Mouse (Mus musculus) kidney, adult 9 months (tissue): ENCODE data around the gene Fhl4.

ENCODE experiments used
- DNase-seq: peaks from one replicate; pipeline ENCODE4 v3.0.0; 2022

The Fhl4 gene

DNA sequence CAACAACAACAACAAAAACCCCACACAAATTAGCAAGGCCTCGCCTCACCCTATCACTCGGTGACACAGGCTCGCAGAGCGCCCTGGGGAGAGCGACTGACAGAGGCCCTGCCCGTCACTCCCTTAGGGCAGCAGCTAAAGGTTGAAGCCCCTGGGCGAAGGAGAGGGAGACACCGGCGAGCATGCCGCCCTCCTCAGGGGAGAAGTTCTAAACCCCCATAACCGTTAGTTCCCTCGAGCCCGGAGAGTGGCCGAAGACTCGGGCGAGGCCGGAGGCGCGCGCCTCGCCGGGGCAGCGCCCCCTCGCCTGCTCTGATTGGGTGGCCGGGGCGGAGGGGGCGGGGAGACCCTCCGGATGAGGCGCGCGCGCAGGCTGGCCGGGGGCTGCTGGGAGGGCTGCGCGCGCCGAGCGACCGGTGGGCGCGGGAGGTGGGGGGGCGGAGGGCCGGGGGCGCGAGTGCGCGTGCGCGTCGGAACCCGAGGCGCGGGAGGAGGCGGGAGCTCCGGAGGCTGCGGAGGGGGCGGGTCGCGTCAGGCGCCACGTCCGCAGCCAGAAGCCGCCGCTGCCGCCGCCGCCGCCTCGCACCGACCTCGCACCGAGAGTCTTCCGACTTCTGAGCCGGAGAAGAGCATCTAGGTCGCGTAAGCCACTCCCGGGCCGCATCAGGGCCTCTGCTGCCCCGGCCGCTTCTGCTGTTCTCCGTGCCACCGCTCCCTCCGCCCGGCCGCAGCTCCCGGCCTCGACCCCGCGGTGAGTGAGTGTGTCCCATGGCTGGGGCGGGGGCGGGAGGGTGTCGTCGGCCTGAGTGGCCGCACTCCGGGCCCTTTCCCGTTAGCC is at the start of gene Fhl4, which contains the start of gene Tmem263:
Gene Fhl4, minus strand, starts transcription at position 249 of the 838 bp plus-strand sequence.
Gene Tmem263, plus strand, starts transcription at position 381 of the 838 bp plus-strand sequence.
- peak; percentile 53 for DNase-seq

DNA sequence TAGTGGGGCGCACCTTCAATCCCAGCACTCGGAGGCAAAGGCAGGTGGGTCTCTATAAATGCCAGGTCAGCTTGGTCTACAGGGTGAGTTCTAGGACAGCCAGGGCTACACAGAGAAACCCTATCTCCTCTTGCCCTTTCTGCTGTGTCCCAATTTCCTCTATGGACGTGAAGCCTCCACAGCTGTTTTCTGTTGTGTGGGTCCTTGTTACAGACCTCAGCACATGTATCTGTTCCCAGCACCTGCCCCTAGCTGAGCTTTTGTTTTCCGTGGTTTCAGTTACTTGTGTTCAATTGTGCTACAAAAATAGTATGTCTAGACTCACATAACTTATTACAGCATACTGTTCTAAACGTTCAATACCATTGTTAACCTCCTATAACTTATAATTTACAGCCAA is 46.9 kb upstream of the Fhl4 start:
- DNase-seq, result no peak

DNA sequence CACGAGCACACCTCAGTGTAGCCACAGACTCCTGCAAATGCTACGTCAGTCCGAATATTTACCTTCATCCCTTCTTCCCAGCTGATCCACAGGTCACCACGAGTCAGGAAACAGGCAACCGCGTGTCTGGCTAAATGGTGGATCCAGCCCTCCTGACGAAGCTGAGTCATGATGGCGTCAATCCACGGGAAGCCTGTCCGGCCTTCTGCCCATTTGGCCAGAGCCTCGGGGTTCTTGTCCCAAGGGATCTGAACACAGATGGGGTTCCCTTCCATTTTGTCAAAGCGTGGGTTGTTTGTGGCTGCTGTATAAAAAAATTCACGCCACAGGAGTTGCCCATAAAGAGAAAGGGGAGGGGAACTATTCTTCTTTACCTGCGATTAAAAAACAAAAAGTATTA is 44.0 kb upstream of the Fhl4 start:
- DNase-seq, result no peak

DNA sequence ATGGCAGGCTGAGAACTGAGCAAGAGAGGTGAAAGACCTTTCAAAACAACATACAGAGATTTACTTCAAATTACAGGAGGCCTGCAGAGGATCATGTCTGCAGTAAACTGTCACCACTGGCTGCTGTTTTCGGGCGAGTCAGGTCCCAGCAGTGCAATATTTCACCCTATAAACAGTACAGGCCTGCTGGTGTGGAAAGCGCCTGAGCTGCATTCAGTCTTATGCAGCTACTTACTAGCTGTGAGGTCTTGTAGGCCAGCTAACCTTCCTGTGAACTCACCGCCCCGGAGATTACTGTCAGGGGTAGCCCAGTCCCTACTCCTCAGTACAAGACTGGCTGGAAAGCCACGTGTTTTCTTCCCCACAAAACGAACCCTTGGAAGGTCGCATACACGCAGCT is 39.2 kb upstream of the Fhl4 start:
- DNase-seq, result no peak

DNA sequence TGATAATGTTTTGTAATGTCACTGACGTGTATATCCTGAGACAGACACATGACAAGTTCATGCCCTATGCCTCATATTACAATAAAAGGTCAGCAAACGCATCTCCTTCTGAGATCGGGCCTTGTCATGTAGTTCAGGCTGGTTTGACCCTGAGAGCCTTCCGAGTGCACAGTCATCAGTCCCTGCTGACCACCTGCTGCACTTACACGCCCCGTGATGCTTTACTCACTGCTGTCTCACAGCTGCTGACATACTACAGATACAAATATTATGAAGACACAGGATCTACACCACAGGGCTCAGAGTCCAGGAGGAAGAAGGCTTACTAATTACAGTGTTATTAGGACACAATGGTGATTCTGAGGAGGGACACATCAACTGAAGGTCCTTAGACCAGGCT is 34.3 kb upstream of the Fhl4 start:
- no peak for DNase-seq

DNA sequence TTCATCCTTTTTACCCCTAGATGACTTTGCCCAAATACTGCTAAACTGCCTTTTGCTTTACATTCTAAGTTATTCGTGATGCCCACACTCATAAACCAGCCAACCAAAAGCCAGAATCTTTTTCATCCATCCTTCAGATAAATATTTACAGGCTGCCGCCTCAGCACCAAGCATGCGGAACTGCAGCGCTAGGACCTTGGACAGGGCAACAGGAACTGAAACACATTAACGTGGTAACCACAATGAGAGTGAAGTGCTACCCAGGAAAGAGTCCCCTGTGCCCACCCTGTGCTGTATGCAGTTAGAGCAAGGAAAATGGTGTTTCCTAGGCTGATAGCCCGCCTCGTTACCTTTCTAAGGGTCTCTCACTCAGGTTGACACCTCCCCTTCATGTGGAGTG is 26.2 kb upstream of the Fhl4 start:
- peak; percentile 48 for DNase-seq

DNA sequence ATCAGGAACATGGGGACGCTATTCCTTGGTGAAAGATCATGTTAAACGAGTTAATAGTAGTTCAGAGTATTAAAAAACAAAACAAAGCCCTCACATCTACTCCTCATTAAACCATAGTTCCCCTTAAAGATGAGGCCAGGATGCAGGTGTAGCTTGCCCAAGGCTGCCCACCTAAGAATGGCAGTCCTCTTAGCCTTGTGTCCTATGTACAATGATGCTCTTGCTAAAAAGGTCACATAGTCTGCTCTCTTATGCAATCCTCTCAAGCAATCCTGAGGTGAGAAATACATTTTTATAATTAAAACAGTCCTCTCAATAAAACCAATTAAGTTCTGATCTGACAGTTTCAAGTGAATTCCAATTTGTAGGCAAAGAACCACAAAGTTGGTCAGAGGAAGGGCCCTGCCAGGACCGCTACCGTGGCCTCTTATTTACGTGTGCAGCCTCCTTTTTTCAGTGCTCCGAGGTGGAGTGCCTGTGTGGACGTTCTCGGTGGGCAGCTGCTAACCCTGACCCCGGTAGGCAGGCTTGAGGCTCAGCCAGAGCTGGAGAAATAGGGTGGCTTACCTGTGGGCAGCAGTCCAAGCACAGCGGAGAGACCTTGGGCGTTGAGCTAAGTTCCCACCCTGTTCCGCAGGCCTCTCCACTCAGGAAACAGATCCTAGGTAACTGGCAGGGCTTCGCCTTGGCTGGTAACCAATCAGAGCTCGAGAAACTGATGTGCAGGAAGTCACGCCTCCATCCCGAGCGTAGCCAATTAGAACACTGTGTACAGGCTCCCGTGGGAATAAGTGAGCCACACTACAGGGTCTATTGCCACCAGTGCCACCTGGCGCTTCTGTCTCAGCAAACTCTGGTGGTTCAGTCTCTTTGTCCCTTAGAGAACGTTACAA is 25.3 kb upstream of the Fhl4 start, which contains the start of gene Mterf2:
Gene Mterf2, minus strand, starts transcription at position 633 of the 893 bp plus-strand sequence.
- peak; percentile 99 for DNase-seq

DNA sequence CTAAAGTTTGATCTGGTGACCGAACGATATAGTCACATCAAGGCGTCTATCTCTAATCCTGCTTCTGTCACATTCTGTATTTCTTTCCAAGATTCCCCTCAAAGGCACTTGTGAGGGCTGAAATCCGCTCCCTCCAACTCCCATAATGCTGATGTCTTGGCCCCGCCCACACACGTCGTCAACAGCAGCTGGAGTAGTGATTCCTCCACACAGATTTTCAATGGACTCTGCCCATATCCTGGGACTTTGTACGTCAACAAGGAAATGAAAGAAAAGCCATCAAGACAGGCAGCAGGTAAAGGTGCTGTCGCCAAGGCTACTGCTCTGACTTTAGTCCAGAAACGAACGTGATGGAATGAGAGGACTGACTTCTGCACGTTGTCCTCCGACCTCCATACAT is 22.9 kb upstream of the Fhl4 start:
- no peak for DNase-seq

DNA sequence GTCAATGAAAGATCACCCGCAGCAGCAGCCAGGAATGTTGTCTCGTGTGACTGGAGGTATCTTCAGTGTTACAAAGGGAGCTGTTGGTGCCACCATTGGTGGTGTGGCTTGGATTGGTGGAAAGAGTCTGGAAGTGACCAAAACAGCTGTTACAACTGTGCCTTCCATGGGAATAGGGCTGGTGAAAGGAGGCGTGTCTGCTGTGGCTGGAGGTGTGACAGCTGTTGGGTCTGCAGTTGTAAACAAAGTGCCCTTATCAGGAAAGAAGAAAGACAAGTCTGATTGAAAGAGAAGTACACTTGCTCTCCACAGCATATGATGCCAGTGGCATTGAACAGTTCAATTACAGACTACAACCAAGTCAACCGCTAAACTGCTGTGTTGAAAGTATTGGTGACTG is 12.1 kb upstream of the Fhl4 start:
- DNase-seq, result no peak

DNA sequence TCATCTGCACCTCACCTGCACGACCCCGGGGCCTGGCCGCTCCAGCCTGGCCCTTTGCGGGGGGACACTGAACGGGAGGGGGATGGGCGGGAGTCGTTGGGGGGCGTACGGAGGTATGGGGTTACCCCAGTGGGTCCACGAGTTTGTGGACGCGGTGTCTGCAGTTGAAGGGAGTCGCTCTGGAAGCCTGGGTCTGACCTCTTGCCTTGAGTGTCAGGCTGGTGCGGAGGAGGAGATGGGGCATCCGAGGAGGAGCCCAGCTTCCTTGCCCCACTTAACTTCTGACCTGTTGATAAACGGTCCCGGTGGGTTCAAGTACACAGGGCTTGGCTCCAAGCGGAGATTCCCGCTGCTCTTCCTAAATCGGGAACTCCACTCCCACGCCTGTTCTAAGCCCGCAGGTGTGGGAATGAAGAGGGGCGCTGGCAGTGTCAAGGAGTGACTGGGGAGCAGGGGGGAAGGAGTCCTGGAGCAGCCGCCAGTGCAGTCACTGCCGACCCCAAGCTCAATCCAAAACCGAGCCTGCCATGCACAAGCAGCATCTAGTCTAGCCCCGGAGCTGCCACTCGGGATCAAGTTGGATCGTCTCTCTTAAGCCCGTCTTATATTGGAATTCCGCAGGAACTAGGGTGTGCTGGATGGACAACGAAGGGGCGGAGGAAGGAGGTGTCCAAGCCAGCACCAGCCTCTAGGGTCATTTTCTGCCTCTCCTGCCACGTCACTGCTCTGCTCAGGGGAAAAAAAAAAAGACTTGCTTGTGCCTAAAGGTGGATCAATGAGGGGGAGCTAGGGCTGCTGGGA is 990 bp upstream of the Fhl4 start:
- DNase-seq, result peak; percentile 24

DNA sequence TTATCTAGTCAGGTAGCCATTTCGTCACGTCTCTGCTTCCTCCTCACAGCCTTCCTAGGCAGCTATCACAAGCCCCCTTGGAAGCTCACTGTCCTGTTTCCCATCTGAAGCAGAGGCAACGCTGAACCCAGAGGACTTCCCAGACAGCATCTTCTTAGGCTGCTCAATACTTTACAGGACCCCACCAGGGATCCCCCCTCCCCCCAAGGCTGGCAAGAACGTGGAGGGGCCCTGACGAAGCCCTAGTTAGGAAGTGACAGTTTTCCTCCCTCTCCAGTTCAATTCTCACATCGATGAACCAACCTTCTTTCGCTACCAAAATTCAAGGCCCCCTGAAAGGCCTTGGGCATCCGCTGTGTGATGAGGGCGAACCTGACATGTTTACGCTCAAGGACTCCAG is 454 bp downstream of the Fhl4 start:
- DNase-seq, result no peak

DNA sequence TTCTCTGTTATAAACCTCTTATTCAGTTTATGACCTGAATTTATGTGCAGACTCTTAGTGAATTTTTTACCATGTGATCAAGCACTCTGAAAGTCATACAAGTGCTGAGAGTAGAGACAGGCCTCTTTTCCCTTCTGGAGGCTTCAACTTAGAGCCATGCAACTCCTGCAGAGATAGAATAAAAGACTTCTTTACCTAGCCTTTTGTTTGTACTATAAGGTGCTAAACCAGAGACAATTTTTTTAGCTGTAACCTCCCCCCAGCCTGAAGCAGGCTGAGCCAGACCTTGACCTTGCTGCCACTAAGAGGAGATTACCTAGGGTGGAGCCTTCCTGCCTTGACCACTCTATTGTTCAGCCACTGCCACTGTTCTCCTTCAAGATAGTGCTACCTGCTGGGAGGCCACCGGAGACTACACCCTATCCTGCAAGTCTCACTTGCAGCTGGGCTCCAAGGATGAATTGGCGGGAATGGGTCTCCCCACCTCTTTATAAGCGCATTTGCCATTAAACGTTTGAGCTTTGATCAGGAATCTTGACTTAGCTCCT is 30.6 kb downstream of the Fhl4 start:
- no peak for DNase-seq

DNA sequence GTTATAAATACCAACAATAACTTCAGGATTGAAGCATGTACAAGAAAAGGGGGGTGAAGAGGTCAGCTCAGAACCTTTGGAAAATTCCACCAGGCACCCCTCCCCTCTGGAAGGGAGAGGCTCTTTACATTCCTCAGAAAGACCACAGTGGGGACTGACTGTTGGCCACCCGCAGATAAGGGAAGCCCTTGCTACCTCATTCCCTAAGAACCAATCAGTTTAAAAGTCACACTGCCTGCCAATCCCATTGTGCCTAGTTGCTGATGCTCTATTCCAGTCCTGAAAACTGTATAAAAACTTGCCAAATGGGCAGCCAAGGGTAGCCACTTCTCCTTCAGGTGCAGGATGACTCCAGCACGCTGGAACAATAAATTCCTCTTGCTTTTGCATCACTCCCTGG is 47.4 kb downstream of the Fhl4 start:
- DNase-seq, result no peak

DNA sequence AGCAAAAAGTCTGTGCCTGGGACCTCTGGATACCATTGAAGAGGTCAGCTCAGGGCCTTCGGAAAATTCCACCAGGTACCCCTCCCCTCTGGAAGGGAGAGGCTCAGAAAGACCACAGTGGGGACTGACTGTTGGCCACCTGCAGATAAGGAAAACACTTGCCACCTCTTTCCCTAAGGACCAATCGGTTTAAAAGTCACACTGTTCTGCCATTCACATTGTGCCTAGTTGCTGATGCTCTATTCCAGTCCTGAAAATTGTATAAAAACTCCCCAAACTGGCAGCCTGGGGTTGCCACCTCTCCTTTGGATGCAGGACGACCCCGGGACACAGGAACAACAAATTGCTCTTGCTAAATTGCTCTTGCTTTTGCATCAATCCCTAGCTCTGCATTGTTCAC is 49.8 kb downstream of the Fhl4 start:
- DNase-seq, result no peak

DNA sequence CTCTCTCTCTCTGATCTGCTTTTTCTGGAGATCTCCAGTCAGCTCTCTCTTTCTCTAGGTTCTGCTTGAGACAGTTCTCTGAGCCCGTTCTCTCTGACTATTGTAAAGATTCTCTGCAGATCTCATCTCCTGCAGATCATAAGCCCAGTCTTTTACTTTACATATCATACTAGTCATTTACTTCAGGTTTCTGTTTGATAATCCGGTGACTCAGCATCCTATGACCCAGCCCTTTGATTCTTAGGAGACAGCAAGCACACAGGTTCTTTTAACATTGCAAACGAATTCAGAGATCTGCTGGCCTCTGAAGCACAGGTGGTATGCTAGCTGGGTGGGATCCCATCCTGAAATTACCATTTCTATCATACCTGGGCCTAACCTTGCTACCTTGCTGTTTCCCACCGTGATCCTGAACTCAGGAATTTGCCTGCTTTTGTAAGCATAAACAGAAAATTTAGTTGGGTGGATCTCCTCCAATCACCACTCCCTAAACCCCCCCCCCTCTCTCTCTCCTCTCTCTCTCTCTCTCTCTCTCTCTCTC is 51.6 kb downstream of the Fhl4 start:
- DNase-seq, result no peak

DNA sequence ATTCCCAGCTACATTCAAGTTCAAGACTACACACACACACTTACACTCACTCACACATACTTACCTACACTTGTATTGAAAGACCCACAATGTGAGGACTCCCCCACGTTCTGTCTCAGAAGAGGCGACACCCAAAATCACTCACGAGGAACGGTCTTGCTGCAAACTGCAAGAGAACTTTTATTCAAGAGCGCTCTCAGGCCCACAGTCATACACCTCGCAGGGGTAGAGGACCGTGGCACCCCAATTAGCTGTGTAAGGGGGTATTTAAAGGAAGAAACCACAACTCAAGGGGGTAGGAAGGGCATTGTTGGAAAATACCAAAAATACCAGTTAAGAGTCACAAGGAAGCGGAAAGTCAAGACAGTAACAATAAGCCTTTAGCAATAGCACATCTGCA is 54.3 kb downstream of the Fhl4 start:
- DNase-seq, result no peak

DNA sequence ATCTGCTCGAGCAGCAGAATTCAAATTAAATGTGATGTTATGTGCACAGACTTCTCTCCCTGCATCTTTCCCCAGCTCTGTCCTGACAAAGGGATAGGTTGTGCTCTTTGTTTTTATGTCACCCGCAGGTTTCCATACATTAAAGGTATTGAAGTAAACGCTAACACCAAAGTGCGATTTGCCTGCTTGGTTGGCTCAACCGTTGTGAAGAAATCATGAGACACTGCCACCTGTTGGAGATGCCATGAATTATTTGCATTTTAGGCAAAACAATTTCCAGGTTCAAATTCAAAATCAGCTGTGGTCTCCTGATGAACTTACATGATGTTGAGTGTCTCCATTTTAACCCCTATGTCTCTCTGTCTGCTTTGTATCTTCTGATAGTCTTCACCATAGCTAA is 55.7 kb downstream of the Fhl4 start:
- DNase-seq, result peak; percentile 13
